ENCODE assay signal across 8 mouse cellular contexts in the genomic region with DNA sequence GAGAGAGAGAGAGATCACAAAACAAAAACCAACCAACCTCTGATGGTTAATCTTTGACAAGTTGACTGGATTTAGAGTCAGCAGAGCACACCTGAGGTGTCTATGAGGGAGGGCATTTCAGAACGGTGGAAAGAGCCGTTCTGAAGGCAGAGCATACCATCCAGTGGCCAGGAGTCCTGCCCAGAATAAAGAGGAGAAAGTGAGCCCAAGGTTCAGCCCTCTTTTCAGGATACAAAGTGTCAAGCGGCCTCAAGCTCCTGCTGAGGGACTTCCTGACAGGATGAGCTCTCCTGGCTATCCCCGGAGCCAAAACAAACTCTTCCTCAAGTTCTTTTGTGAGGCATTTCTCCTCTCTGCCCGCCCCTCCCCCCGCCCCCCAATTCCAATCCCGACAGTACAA. TPM values are rescaled to one million over a fixed set of nuclear protein-coding genes. Genes with fewer than 3 reads are reported as not detected.
DNase-seq lines count a peak whose midpoint lies in the region; ATAC-seq and TF ChIP-seq lines count a peak whose summit lies in the region.

No protein-coding gene starts in this region.

- H3K4me2 ChIP-seq in kidney, postnatal 0 days (ENCODE audit: low read length), result peak overlapping the region; percentile 62
- peak overlapping the region; percentile 50 for H3K4me2 ChIP-seq in embryonic facial prominence, embryonic 15.5 days (replicated peaks)
- peak overlapping the region; percentile 53 for H3K4me2 ChIP-seq in neural tube, embryonic 13.5 days

- H3K27ac ChIP-seq in kidney, postnatal 0 days, result no peak overlapping the region
- H3K27ac ChIP-seq in embryonic facial prominence, embryonic 15.5 days (replicated peaks), result no peak overlapping the region
- H3K27ac ChIP-seq in neural tube, embryonic 13.5 days (replicated peaks), result no peak overlapping the region

- H3K4me1 ChIP-seq in kidney, postnatal 0 days (replicated peaks; ENCODE audit: insufficient read depth, low read length), result no peaks in the 10 kb centered on the region
- H3K4me1 ChIP-seq in embryonic facial prominence, embryonic 15.5 days, result 0 out of 2 replicates have a peak, but pooled peaks cover 4% of the 10 kb centered on the region
- peaks cover 10% of the 10 kb centered on the region for H3K4me1 ChIP-seq in neural tube, embryonic 13.5 days (replicated peaks)

- H3K36me3 ChIP-seq in kidney, postnatal 0 days (ENCODE audit: insufficient read depth, low read length), result no peaks in the 10 kb centered on the region
- H3K36me3 ChIP-seq in embryonic facial prominence, embryonic 15.5 days, result no peaks in the 10 kb centered on the region
- H3K36me3 ChIP-seq in neural tube, embryonic 13.5 days, result no peaks in the 10 kb centered on the region

- DNase-seq in kidney, postnatal 0 days (ENCODE audit: low spot score), result peak; percentile 37
- no peak for DNase-seq in kidney, adult 18-20 months
- DNase-seq in kidney, postnatal 25 days, result peak; percentile 8 to 40
- DNase-seq in adrenal gland, adult 18-20 months (ENCODE audit: low spot score in 2 of 2), result no peak
- DNase-seq in layer of hippocampus, adult 18-20 months (ENCODE audit: low spot score in 2 of 2), result no peak

- H3K27me3 ChIP-seq in kidney, postnatal 0 days (ENCODE audit: insufficient read depth, low read length), result no peaks in the 10 kb centered on the region
- H3K27me3 ChIP-seq in embryonic facial prominence, embryonic 15.5 days, result no peaks in the 10 kb centered on the region
- H3K27me3 ChIP-seq in neural tube, embryonic 13.5 days, result peaks cover 4% of the 10 kb centered on the region; the same call in 1 of the 2 replicates

- peak overlapping the region; percentile 23; the same call in 1 of the 2 replicates for H3K4me3 ChIP-seq in kidney, postnatal 0 days (replicated peaks; ENCODE audit: low read depth, low read length)
- peak overlapping the region; percentile 32 for H3K4me3 ChIP-seq in embryonic facial prominence, embryonic 15.5 days (replicated peaks)
- peak overlapping the region; percentile 26 for H3K4me3 ChIP-seq in neural tube, embryonic 13.5 days

- H3K9ac ChIP-seq in kidney, postnatal 0 days (ENCODE audit: low read depth, low read length), result peak overlapping the region; percentile 28; the same call in 1 of the 2 replicates
- no peak overlapping the region for H3K9ac ChIP-seq in embryonic facial prominence, embryonic 15.5 days
- peak overlapping the region; percentile 47; the same call in 1 of the 2 replicates for H3K9ac ChIP-seq in neural tube, embryonic 13.5 days

- no peak for TF ChIP-seq CTCF in kidney, postnatal 0 days (IDR thresholded peaks at IDR 0.05; ENCODE audit: low read depth)

- H3K9me3 ChIP-seq in kidney, postnatal 0 days (replicated peaks; ENCODE audit: low read length), result no peaks in the 10 kb centered on the region
- H3K9me3 ChIP-seq in embryonic facial prominence, embryonic 15.5 days (replicated peaks), result no peaks in the 10 kb centered on the region
- no peaks in the 10 kb centered on the region for H3K9me3 ChIP-seq in neural tube, embryonic 13.5 days

- peak; percentile 49; the same call in 1 of the 2 replicates for ATAC-seq in kidney, postnatal 0 days (replicated peaks; ENCODE audit: low FRiP score, low read depth)
- ATAC-seq in embryonic facial prominence, embryonic 15.5 days (ENCODE audit: insufficient number of reproducible peaks, low FRiP score, low TSS enrichment, low read depth), result no peak
- ATAC-seq in neural tube, embryonic 13.5 days (ENCODE audit: low read depth), result no peak
- ATAC-seq in erythroblast, adult 5-6 weeks (replicated peaks; ENCODE audit: low FRiP score, poor library complexity, severe bottlenecking), result no peak

- under 1% methylated on average over 7 of the region's 7 CpGs for WGBS in kidney, postnatal 0 days
- 4% methylated on average over 7 of the region's 7 CpGs for WGBS in embryonic facial prominence, embryonic 15.5 days
- 2% methylated on average over 7 of the region's 7 CpGs for WGBS in neural tube, embryonic 13.5 days

RNA-seq across cellular contexts. Expression of gene Arid2, which starts 33.5 kb away (rescaled TPM):
- polyA plus RNA-seq in kidney, postnatal 0 days (2015; fragmentation: Nextera tagmentation; extraction: Ambion mirVana), result 16.3 and 16.6 TPM in 2 replicates
- 21.3 and 22.8 TPM in 2 replicates for polyA plus RNA-seq in embryonic facial prominence, embryonic 15.5 days (2015; fragmentation: Nextera tagmentation; extraction: Ambion mirVana)
- polyA plus RNA-seq in neural tube, embryonic 13.5 days (2015; fragmentation: Nextera tagmentation; extraction: Ambion mirVana), result 23.9 and 27.0 TPM in 2 replicates
- 10 to 100 TPM; 23.2 to 35.6 TPM for total RNA-seq in adrenal gland, adult 18-20 months (2021)
- total RNA-seq in erythroblast, adult 5-6 weeks (2015; ENCODE audit: low replicate concordance), result 35.9 and 39.0 TPM in 2 replicates
- 32.6 and 35.7 TPM in 2 replicates for total RNA-seq in erythroblast, adult 5-6 weeks (2017; ENCODE audit: low replicate concordance)
- total RNA-seq in layer of hippocampus, adult 18-20 months (2021), result 10 to 100 TPM; 33.5 to 34.2 TPM

Comparison
In these comparisons a context has a peak if more than half of its experiments do, and no peak if none do; other contexts are left out.
1. DNase-seq: peak in kidney, postnatal 0 days (single experiment) and kidney, postnatal 25 days (2 of 2); none in kidney, adult 18-20 months (single experiment), adrenal gland, adult 18-20 months (0 of 2) and layer of hippocampus, adult 18-20 months (0 of 2).
2. Peak in every context shown above with its lines, with median percentiles within 50 percentile points of each other: H3K4me2 ChIP-seq and H3K4me3 ChIP-seq.